Mouse (Mus musculus) kidney, embryonic 16.5 days (tissue): ENCODE measurements around the gene Smarcd2. TPM values are rescaled to one million over a fixed set of nuclear protein-coding genes. Genes with fewer than 3 reads are reported as not detected.

ENCODE experiments used
- ATAC-seq: fragments of 200-750 bp; cut with Nextera tagmentation; 2 replicates; pipeline ENCODE4 v1.8.0; 2017; ENCODE audit warnings: moderate TSS enrichment; ENCODE audit not compliant: low FRiP score, low TSS enrichment
- H3K27ac ChIP-seq: fragments of 300-500 bp; sonication (generic); 2 replicates; pipeline ENCODE4 v1.5.1; 2014; ENCODE audit warnings: low read length
- H3K27me3 ChIP-seq: fragments of 300-500 bp; sonication (generic); 2 replicates; pipeline ENCODE4 v1.6.1; 2014; ENCODE audit warnings: low read length, control low read depth, mixed read lengths; ENCODE audit not compliant: insufficient read depth
- H3K36me3 ChIP-seq: fragments of 300-500 bp; sonication (generic); 2 replicates; pipeline ENCODE4 v1.6.1; 2014; ENCODE audit warnings: low read length, control low read depth, mixed read lengths; ENCODE audit not compliant: insufficient read depth
- H3K4me1 ChIP-seq: fragments of 300-500 bp; sonication (generic); 2 replicates; pipeline ENCODE4 v1.6.1; 2014; ENCODE audit warnings: low read length, control low read depth, mixed read lengths; ENCODE audit not compliant: insufficient read depth
- H3K4me2 ChIP-seq: fragments of 300-500 bp; sonication (generic); replicated peaks from 2 replicates; pipeline ENCODE4 v1.6.1; 2014; ENCODE audit warnings: low read depth, low read length
- H3K4me3 ChIP-seq: fragments of 300-500 bp; sonication (generic); 2 replicates; pipeline ENCODE4 v1.5.1; 2014; ENCODE audit warnings: mild to moderate bottlenecking, low read length
- H3K9ac ChIP-seq: fragments of 300-500 bp; sonication (generic); replicated peaks from 2 replicates; pipeline ENCODE4 v1.6.1; 2014; ENCODE audit warnings: low read length
- H3K9me3 ChIP-seq: fragments of 300-500 bp; sonication (generic); 2 replicates; pipeline ENCODE4 v1.6.1; 2016; ENCODE audit warnings: low read length, control low read depth
- WGBS: fragments of 180-500 bp; shearing (Covaris S2); extraction: QIAGEN DNeasy Blood & Tissue Kit; methylation state at CpG from one replicate; pipeline ENCODE4 v1.1.7; 2014; 5-methylcytosine and 5-hydroxymethylcytosine counted together
- polyA plus RNA-seq: library from polyadenylated mRNA; unstranded; fragments of >200 nt; fragmentation: Nextera tagmentation; extraction: Ambion mirVana; gene quantifications from 2 replicates; pipeline ENCODE4 v1.2.1, GENCODE M21; 2015

Gene Smarcd2
- polyA plus RNA-seq, 1 experiment from 2014 or later, result 55.0 TPM

GRCm38 (mm10) chr11:106216730-106217490, 55.9 kb downstream of the Smarcd2 start, which contains the start of gene Ddx42:
TSS of gene Ddx42 (plus strand) at chr11:106216926.
- Histone ChIP-seq H3K4me1 (peaks cover 24% of the 10 kb centered on the region), H3K9ac (peak within 1 kb of the TSS; percentile 93), H3K4me2 (peak within 1 kb of the TSS; percentile 73), H3K4me3 (peak within 1 kb of the TSS; percentile 90), H3K27me3 (no peaks in the 10 kb centered on the region), H3K9me3 (no peaks in the 10 kb centered on the region), H3K27ac (peak within 1 kb of the TSS; percentile 97), H3K36me3 (peaks cover 5% of the 10 kb centered on the region)
- peak; percentile 95 for ATAC-seq
- under 1% methylated on average over 70 of the region's 70 CpGs for WGBS

- peak within 1 kb of the TSS; percentile 97 for H3K27ac ChIP-seq
- peak; percentile 98 for ATAC-seq
- H3K9ac ChIP-seq, result peak within 1 kb of the TSS; percentile 93
- H3K4me3 ChIP-seq, result peak within 1 kb of the TSS; percentile 90
- no peaks in the 10 kb centered on the region for H3K27me3 ChIP-seq
- 0% methylated on average over 46 of the region's 46 CpGs for WGBS
- H3K4me2 ChIP-seq, result peak within 1 kb of the TSS; percentile 73
- H3K9me3 ChIP-seq, result no peaks in the 10 kb centered on the region
- H3K4me1 ChIP-seq, result peaks cover 24% of the 10 kb centered on the region
- peaks cover 13% of the 10 kb centered on the region for H3K36me3 ChIP-seq
Observed at GRCm38 (mm10) chr11:106215927-106216729, 56.6 kb downstream of the Smarcd2 start, which contains the start of gene Ccdc47. TSS of gene Ccdc47 (minus strand) at chr11:106216344.

GRCm38 (mm10) chr11:106215450-106215859, 57.3 kb downstream of the Smarcd2 start:
- WGBS, result 19% methylated on average over 7 of the region's 7 CpGs
- no peaks in the 10 kb centered on the region for H3K27me3 ChIP-seq

GRCm38 (mm10) chr11:106214856-106215255, 57.9 kb downstream of the Smarcd2 start:
- Histone ChIP-seq H3K36me3 (peaks cover 23% of the 10 kb centered on the region), H3K27me3 (no peaks in the 10 kb centered on the region), H3K9ac (no peak overlapping the region), H3K4me2 (peak overlapping the region; percentile 73), H3K4me1 (peaks cover 24% of the 10 kb centered on the region), H3K4me3 (peak overlapping the region; percentile 90; the same call in 1 of the 2 replicates), H3K9me3 (no peaks in the 10 kb centered on the region), H3K27ac (no peak overlapping the region)
- WGBS, result 93% methylated on average over 5 of the region's 5 CpGs
- no peak for ATAC-seq

More at GRCm38 (mm10) chr11:106215450-106215859, 57.3 kb downstream of the Smarcd2 start:
- no peaks in the 10 kb centered on the region for H3K9me3 ChIP-seq
- H3K4me3 ChIP-seq, result peak overlapping the region; percentile 90
- H3K4me1 ChIP-seq, result peaks cover 24% of the 10 kb centered on the region
- ATAC-seq, result no peak
- peak overlapping the region; percentile 97; the same call in 1 of the 2 replicates for H3K27ac ChIP-seq
- peaks cover 17% of the 10 kb centered on the region for H3K36me3 ChIP-seq
- peak overlapping the region; percentile 82 for H3K9ac ChIP-seq
- H3K4me2 ChIP-seq, result peak overlapping the region; percentile 73

Other genes with a start within 250 kb of the Smarcd2 start
- gene Dcaf7, start 236.1 kb downstream of the Smarcd2 start, polyA plus RNA-seq, result 73.6 and 74.7 TPM in 2 replicates
- gene Taco1, start 206.9 kb downstream of the Smarcd2 start, polyA plus RNA-seq, result 13.0 and 13.2 TPM in 2 replicates
- 12.7 and 22.6 TPM in 2 replicates for gene Map3k3, start 188.4 kb downstream of the Smarcd2 start, polyA plus RNA-seq
- not detected in 2 replicates for gene Gm10840, start 112.1 kb downstream of the Smarcd2 start, polyA plus RNA-seq
- 207 and 214 TPM in 2 replicates for gene Limd2, start 112.1 kb downstream of the Smarcd2 start, polyA plus RNA-seq
- 32.1 and 33.3 TPM in 2 replicates for gene Strada, start 70.8 kb downstream of the Smarcd2 start, polyA plus RNA-seq
- 96.0 and 101 TPM in 2 replicates for gene Ccdc47, start 56.6 kb downstream of the Smarcd2 start, polyA plus RNA-seq
- gene Ddx42, start 56.0 kb downstream of the Smarcd2 start, polyA plus RNA-seq, result 81.5 and 88.1 TPM in 2 replicates
- 60.5 and 60.7 TPM in 2 replicates for gene Ftsj3, start 16.9 kb downstream of the Smarcd2 start, polyA plus RNA-seq
- gene Psmc5, start 16.8 kb downstream of the Smarcd2 start, polyA plus RNA-seq, result 312 and 314 TPM in 2 replicates
- 0.81 and 1.0 TPM in 2 replicates for gene Tcam1, start 3.7 kb upstream of the Smarcd2 start, polyA plus RNA-seq
- gene Gh, start 28.9 kb upstream of the Smarcd2 start, polyA plus RNA-seq, result not detected in 2 replicates
- 6.9 and 7.2 TPM in 2 replicates for gene Cd79b, start 41.8 kb upstream of the Smarcd2 start, polyA plus RNA-seq
- gene Scn4a, start 80.3 kb upstream of the Smarcd2 start, polyA plus RNA-seq, result 0.41 and 0.47 TPM in 2 replicates
- 0.36 and 0.39 TPM in 2 replicates for gene Prr29, start 92.5 kb upstream of the Smarcd2 start, polyA plus RNA-seq
- 87.8 and 95.9 TPM in 2 replicates for gene Icam2, start 115.1 kb upstream of the Smarcd2 start, polyA plus RNA-seq
- gene Ern1, start 214.9 kb upstream of the Smarcd2 start, polyA plus RNA-seq, result 5.4 and 6.8 TPM in 2 replicates